Mouse (Mus musculus) megakaryocyte, embryonic 14.5 days (primary cell): ENCODE data around the gene Syne1. TPM values are rescaled to one million over a fixed set of nuclear protein-coding genes. Genes with fewer than 3 reads are reported as not detected.

Experiments used
- H3K27me3 ChIP-seq: replicated peaks from 2 replicates; pipeline ENCODE3; 2012; ENCODE audit warnings: inconsistent platforms
- H3K36me3 ChIP-seq: replicated peaks from 2 replicates; pipeline ENCODE3; 2012; ENCODE audit warnings: low read length, inconsistent platforms, mixed read lengths
- H3K4me1 ChIP-seq: 2 replicates; pipeline ENCODE4 v1.6.1; 2012; ENCODE audit warnings: inconsistent platforms
- H3K4me3 ChIP-seq: replicated peaks from 2 replicates; pipeline ENCODE3; 2012; ENCODE audit warnings: moderate library complexity, mild to moderate bottlenecking, inconsistent platforms
- H3K9me3 ChIP-seq: 2 replicates; pipeline ENCODE4 v1.6.1; 2012; ENCODE audit warnings: inconsistent platforms
- FLI1 ChIP-seq: IDR thresholded peaks from 2 replicates; pipeline ENCODE4 v1.6.1; 2012; ENCODE audit warnings: low read length, inconsistent platforms, mixed read lengths
- GATA1 ChIP-seq: IDR thresholded peaks from 3 replicates; pipeline ENCODE4 v1.6.1; 2012; ENCODE audit warnings: mixed read lengths, low read length, inconsistent platforms, borderline replicate concordance
- polyA plus RNA-seq: library from polyadenylated mRNA; stranded (reverse); fragments of >175 nt; gene quantifications from 2 replicates; pipeline ENCODE4 v1.2.3, GENCODE M21; 2012; ENCODE audit warnings: low replicate concordance; ENCODE audit not compliant: insufficient read depth

Syne1 gene
- polyA plus RNA-seq, 1 experiment: 5.3 TPM

DNA sequence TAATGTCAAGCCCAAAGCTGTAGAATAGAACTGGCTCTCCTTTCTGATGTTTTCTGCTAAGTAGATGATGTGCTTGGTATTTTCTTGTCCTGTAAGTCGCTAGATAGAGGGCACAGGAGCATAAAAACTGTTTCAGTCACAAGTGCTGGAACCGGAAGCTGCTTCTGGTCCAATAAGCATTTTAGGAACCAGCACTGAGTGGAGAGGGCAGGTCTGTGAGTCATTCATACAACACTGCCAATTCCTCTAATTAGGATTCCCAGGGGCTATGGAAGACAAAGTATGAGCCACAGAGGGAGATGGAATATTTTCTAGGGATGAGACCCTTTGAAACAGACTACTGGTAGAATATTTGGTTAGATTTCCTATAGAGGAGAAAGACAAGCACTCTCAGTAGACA is 53.4 kb downstream of the Syne1 start:
- Histone ChIP-seq H3K9me3 (no peaks in the 10 kb centered on the region), H3K36me3 (peaks cover 41% of the 10 kb centered on the region), H3K4me3 (no peak overlapping the region), H3K4me1 (peaks cover 39% of the 10 kb centered on the region), H3K27me3 (no peaks in the 10 kb centered on the region)
- no peak for TF ChIP-seq GATA1
- TF ChIP-seq FLI1: no peak

DNA sequence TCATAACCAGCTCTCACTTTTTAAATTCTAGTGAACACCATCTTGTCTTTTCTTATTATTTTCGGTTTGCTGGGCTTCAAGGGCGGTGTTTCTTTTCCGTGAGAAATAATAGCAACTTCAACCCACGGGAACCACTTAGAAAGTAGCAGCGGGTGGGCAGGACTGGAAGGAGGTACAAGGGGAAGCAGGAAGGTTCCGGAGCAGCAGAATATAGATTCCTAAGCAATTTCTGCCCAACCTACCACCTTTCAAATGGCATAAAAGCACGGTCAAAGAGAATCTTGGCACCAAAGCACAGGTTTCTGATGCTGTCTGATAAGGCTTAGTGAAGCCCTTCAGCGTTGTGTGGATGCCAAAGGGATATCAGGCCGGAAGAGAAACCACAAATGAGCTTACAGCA is 60.2 kb downstream of the Syne1 start:
- peaks cover 33% of the 10 kb centered on the region for H3K4me1 ChIP-seq
- TF ChIP-seq FLI1 (no peak), GATA1 (no peak)

GRCm38 (mm10) chr10:5490029-5490428 is 61.3 kb downstream of the Syne1 start:
- H3K9me3 ChIP-seq: no peaks in the 10 kb centered on the region
- no peak overlapping the region for H3K4me3 ChIP-seq
- TF ChIP-seq GATA1 (no peak), FLI1 (no peak)
- peaks cover 28% of the 10 kb centered on the region for H3K4me1 ChIP-seq
- no peaks in the 10 kb centered on the region for H3K27me3 ChIP-seq
- peaks cover 10% of the 10 kb centered on the region for H3K36me3 ChIP-seq

More for the DNA sequence above, 60.2 kb downstream of the Syne1 start:
- no peaks in the 10 kb centered on the region for H3K9me3 ChIP-seq
- no peak overlapping the region for H3K4me3 ChIP-seq
- no peaks in the 10 kb centered on the region for H3K27me3 ChIP-seq
- H3K36me3 ChIP-seq: peaks cover 17% of the 10 kb centered on the region

DNA sequence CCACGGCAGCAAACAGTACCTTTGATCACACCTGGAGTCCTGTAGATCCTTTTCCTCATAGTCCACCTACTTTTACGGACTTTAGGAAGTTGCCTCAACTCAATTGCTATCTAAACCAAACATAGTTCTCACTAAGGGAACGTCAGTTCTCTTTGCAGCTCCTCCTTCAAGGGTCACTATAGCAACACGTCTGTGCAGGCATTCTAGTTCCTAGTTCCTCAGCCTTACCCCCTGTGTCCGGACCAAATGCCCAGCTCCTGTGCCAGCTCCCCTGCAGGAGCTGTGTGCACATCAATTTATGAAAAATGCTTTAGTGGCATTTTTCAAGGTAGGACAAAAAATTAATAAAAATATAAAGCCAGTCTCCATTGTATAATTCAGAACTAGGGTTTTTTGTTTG is 63.2 kb downstream of the Syne1 start:
- Histone ChIP-seq H3K27me3 (no peaks in the 10 kb centered on the region), H3K4me3 (no peak overlapping the region), H3K9me3 (no peaks in the 10 kb centered on the region), H3K4me1 (peaks cover 26% of the 10 kb centered on the region), H3K36me3 (peaks cover 12% of the 10 kb centered on the region)
- no peak for TF ChIP-seq FLI1
- no peak for TF ChIP-seq GATA1

- TF ChIP-seq FLI1 (no peak), GATA1 (no peak)
- Histone ChIP-seq H3K27me3 (no peaks in the 10 kb centered on the region), H3K4me3 (peak overlapping the region; percentile 72), H3K36me3 (peaks cover 5% of the 10 kb centered on the region), H3K4me1 (peaks cover 29% of the 10 kb centered on the region), H3K9me3 (no peaks in the 10 kb centered on the region)
Measured at GRCm38 (mm10) chr10:5480552-5481550, 70.4 kb downstream of the Syne1 start.

DNA sequence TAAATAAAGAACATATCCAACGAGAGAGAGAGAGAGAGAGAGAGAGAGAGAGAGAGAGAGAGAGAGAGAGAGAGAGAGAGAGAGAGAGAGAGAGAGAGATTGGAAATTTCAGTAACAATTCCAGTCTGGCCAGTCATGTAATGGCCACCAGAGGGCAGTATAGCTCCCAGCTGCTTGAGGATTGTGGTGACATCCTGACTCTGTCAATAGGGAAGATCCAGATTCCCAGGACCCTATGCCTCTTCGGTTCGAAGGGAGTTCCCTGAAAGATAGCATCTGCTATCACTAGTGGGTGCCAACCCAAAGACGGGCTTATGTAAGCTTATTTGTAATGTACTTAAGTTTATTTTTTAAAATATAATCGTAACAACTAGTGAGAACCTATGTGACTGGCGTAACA is 71.2 kb downstream of the Syne1 start:
- no peaks in the 10 kb centered on the region for H3K27me3 ChIP-seq
- H3K9me3 ChIP-seq: no peaks in the 10 kb centered on the region
- peak overlapping the region; percentile 72 for H3K4me3 ChIP-seq
- TF ChIP-seq GATA1: no peak
- no peak for TF ChIP-seq FLI1
- peaks cover 29% of the 10 kb centered on the region for H3K4me1 ChIP-seq
- peaks cover 5% of the 10 kb centered on the region for H3K36me3 ChIP-seq

- peaks cover 19% of the 10 kb centered on the region for H3K4me1 ChIP-seq
- no peak overlapping the region for H3K4me3 ChIP-seq
- H3K27me3 ChIP-seq: no peaks in the 10 kb centered on the region
- no peaks in the 10 kb centered on the region for H3K9me3 ChIP-seq
- H3K36me3 ChIP-seq: peaks cover 39% of the 10 kb centered on the region
- TF ChIP-seq GATA1 (no peak), FLI1 (no peak)
Measured at GRCm38 (mm10) chr10:5468638-5469037, 82.6 kb downstream of the Syne1 start.

DNA sequence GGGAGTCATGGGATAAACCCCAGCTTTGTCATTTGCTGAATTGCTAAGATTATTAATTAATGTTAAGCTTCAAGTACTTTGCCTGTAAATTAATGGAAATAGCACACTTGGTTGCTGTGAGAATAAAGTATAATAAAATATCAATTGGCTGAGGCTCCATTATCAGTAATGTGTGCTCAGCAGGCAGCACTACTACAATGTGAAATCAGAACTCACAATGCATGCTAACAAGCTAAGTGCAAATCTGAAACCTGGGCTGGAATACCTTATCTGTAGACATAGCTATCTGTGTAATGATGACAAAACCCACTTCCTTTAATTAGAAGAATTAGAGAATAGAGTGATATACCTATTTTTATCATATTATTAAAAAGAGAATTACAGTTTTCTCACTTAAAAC is 97.5 kb downstream of the Syne1 start:
- Histone ChIP-seq H3K36me3 (peaks cover 47% of the 10 kb centered on the region), H3K4me1 (peaks cover 47% of the 10 kb centered on the region), H3K27me3 (no peaks in the 10 kb centered on the region), H3K9me3 (no peaks in the 10 kb centered on the region), H3K4me3 (no peak overlapping the region)
- no peak for TF ChIP-seq FLI1
- TF ChIP-seq GATA1: no peak

DNA sequence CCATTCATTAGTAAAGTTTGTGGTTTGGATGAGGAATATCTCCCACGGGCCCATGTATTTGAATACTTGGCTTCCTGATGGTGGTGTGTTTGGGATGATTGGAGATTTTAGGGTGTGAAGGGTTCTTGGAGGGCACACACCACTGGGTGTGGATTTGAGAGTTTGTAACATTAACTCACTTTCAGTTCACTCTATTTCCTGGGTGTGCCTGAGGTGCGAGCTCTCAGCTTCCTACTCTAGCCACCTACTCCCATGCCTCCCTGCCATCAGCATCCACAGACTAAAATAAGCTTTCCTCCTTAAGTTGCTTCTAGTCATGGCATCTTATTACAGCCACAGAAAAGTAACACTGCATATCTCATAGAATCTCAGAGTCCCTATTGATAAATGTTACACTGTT is 101.3 kb downstream of the Syne1 start:
- TF ChIP-seq FLI1: no peak
- no peak for TF ChIP-seq GATA1
- H3K9me3 ChIP-seq: no peaks in the 10 kb centered on the region
- peaks cover 38% of the 10 kb centered on the region for H3K36me3 ChIP-seq
- no peaks in the 10 kb centered on the region for H3K27me3 ChIP-seq
- H3K4me1 ChIP-seq: peaks cover 40% of the 10 kb centered on the region
- H3K4me3 ChIP-seq: no peak overlapping the region

- Histone ChIP-seq H3K27me3 (no peaks in the 10 kb centered on the region), H3K36me3 (peaks cover 41% of the 10 kb centered on the region), H3K4me3 (no peak overlapping the region), H3K9me3 (0 out of 2 replicates have a peak, but pooled peaks cover 4% of the 10 kb centered on the region), H3K4me1 (peaks cover 36% of the 10 kb centered on the region)
- TF ChIP-seq GATA1 (no peak), FLI1 (no peak)
Measured at GRCm38 (mm10) chr10:5447950-5448716, 103.1 kb downstream of the Syne1 start.
